Mouse (Mus musculus): Measurements from ENCODE around the gene Gm3839.
"Not testable (repeated sequence)": the region's sequence is repeated elsewhere in the genome, so short reads cannot be mapped to it uniquely, and the experiment has no call there.

Gm3839 gene

GRCm38 (mm10) chr14:11356626-11357025 lies at the start of gene Gm3839:
Gene Gm3839, minus strand, starts transcription at chr14:11356726.
- DNase-seq (ENCODE audit: inconsistent ontology term) = not testable (repeated sequence)

- DNase-seq (ENCODE audit: inconsistent ontology term) = no peak
Observed at GRCm38 (mm10) chr14:11405661-11406060, 49.1 kb upstream of the Gm3839 start.

GRCm38 (mm10) chr14:11377846-11378245 lies 21.3 kb upstream of the Gm3839 start:
- no peak for DNase-seq (ENCODE audit: inconsistent ontology term)

- DNase-seq (ENCODE audit: inconsistent ontology term) = no peak
Observed at GRCm38 (mm10) chr14:11375225-11375624, 18.7 kb upstream of the Gm3839 start.

GRCm38 (mm10) chr14:11346086-11346485 lies 10.4 kb downstream of the Gm3839 start:
- no peak for DNase-seq (ENCODE audit: inconsistent ontology term)

- DNase-seq (ENCODE audit: inconsistent ontology term) = peak; percentile 4
Observed at GRCm38 (mm10) chr14:11329993-11330392, 26.5 kb downstream of the Gm3839 start.

- peak; percentile 18 for DNase-seq (ENCODE audit: inconsistent ontology term)
Observed at GRCm38 (mm10) chr14:11307079-11307478, 49.4 kb downstream of the Gm3839 start.

- DNase-seq (ENCODE audit: inconsistent ontology term) = not testable (repeated sequence)
Observed at GRCm38 (mm10) chr14:11287956-11288355, 68.6 kb downstream of the Gm3839 start.

GRCm38 (mm10) chr14:11257161-11257705 lies 99.3 kb downstream of the Gm3839 start:
- no peak for DNase-seq (ENCODE audit: inconsistent ontology term)

- no peak for DNase-seq (ENCODE audit: inconsistent ontology term)
Observed at GRCm38 (mm10) chr14:11248053-11248452, 108.5 kb downstream of the Gm3839 start.

GRCm38 (mm10) chr14:11244546-11244945 lies 112.0 kb downstream of the Gm3839 start:
- DNase-seq (ENCODE audit: inconsistent ontology term) = peak; percentile 6

- DNase-seq (ENCODE audit: inconsistent ontology term) = no peak
Observed at GRCm38 (mm10) chr14:11232086-11232485, 124.4 kb downstream of the Gm3839 start.
